Mouse (Mus musculus): Measurements from ENCODE around the gene Eef1a1.

The Eef1a1 gene

GRCm38 (mm10) chr9:78475383-78475780 lies 13.6 kb downstream of the Eef1a1 start:
- no peak for DNase-seq

GRCm38 (mm10) chr9:78474771-78475382 lies 14.1 kb downstream of the Eef1a1 start:
- DNase-seq = no peak

- DNase-seq = no peak
These were observed 14.7 kb downstream of the Eef1a1 start for GRCm38 (mm10) chr9:78474270-78474669.

- DNase-seq = no peak
These were observed 15.4 kb downstream of the Eef1a1 start for GRCm38 (mm10) chr9:78473588-78473987.

GRCm38 (mm10) chr9:78465725-78466124 lies 23.2 kb downstream of the Eef1a1 start:
- DNase-seq = no peak

- no peak for DNase-seq
These were observed 25.6 kb downstream of the Eef1a1 start for GRCm38 (mm10) chr9:78463337-78463736.

- DNase-seq = no peak
These were observed 31.9 kb downstream of the Eef1a1 start for GRCm38 (mm10) chr9:78457026-78457425.

GRCm38 (mm10) chr9:78451382-78451781 lies 37.6 kb downstream of the Eef1a1 start:
- DNase-seq = no peak

- no peak for DNase-seq
These were observed 38.5 kb downstream of the Eef1a1 start for GRCm38 (mm10) chr9:78450404-78450803.

- DNase-seq = peak; percentile 91 to 93
These were observed 40.7 kb downstream of the Eef1a1 start, which contains the start of the genes Mto1 and Gm17324 for GRCm38 (mm10) chr9:78447973-78448873. Mto1 (plus strand) TSS chr9:78448208. Gm17324 (minus strand) TSS chr9:78448786.

GRCm38 (mm10) chr9:78447606-78447972 lies 41.4 kb downstream of the Eef1a1 start:
- no peak for DNase-seq

GRCm38 (mm10) chr9:78442579-78443392 lies 46.2 kb downstream of the Eef1a1 start, which contains the start of gene Cgas:
Cgas (minus strand) TSS chr9:78443237.
- DNase-seq = peak; percentile 69 to 79

- no peak for DNase-seq
These were observed 46.7 kb downstream of the Eef1a1 start for GRCm38 (mm10) chr9:78442237-78442578.

- no peak for DNase-seq
These were observed 49.5 kb downstream of the Eef1a1 start for GRCm38 (mm10) chr9:78439426-78439825.

GRCm38 (mm10) chr9:78432471-78432870 lies 56.5 kb downstream of the Eef1a1 start:
- DNase-seq = no peak

- DNase-seq = no peak
These were observed 58.5 kb downstream of the Eef1a1 start for GRCm38 (mm10) chr9:78430486-78430885.

GRCm38 (mm10) chr9:78429551-78429950 lies 59.4 kb downstream of the Eef1a1 start:
- no peak for DNase-seq

GRCm38 (mm10) chr9:78428870-78429432 lies 60.0 kb downstream of the Eef1a1 start:
- no peak for DNase-seq
